Mouse (Mus musculus) CD4-positive, CD25-positive, alpha-beta regulatory T cell, adult 4 months (primary cell): ENCODE measurements around the gene Mrps12. TPM values are rescaled to one million over a fixed set of nuclear protein-coding genes. Genes with fewer than 3 reads are reported as not detected.
A peak's percentile ranks its signal among the peaks of the same experiment; 100 is the strongest.

ENCODE experiments used
- ATAC-seq: one replicate; pipeline ENCODE4 v1.8.0; 2017
- polyA plus RNA-seq, 2 experiments: library from polyadenylated mRNA; unstranded; fragments of 100-300 nt; shearing (Covaris generic); gene quantifications; one replicate each; pipeline ENCODE4 v1.2.1; 2017

The Mrps12 gene
- 10 to 100 TPM; 66.3 to 68.5 TPM for polyA plus RNA-seq

DNA sequence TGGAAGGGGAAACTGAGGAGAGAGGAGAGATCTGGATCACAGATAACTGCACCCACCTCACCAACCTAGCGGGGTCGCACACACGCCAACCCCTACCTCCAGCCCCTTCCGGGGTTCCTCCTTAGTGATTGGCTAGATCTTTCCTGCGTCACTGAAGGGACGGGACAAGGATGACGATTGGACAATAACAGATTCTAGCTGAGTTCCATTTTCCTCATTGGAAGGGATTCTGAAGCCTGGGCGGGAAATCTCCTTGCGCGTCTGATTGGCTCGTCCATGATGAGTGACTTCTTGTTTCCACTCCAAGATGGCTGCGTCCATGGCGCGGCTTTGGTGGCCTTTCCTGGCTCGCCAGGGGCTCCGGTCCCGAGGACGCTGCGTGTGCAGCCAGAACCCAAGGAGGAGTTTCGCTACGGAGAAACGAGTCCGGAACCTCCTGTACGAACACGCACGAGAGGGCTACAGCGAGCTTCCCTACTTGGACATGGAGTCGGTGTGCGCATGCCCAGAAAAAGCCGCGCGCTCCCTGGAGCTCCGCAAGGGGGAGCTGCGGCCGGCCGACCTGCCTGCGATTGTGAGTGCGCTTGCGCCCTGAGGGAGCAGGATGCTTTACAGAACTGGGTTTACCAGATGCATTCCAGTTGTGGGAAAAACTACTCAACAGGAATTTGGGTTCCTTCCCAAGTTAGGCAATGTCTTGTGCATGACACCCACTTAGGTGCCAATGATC, at the start of gene Mrps12, which contains the start of gene Sars2:
Gene Mrps12, minus strand, starts transcription at position 112 of the 730 bp plus-strand sequence.
Gene Sars2, plus strand, starts transcription at position 284 of the 730 bp plus-strand sequence.
- ATAC-seq, result peak; percentile 97

DNA sequence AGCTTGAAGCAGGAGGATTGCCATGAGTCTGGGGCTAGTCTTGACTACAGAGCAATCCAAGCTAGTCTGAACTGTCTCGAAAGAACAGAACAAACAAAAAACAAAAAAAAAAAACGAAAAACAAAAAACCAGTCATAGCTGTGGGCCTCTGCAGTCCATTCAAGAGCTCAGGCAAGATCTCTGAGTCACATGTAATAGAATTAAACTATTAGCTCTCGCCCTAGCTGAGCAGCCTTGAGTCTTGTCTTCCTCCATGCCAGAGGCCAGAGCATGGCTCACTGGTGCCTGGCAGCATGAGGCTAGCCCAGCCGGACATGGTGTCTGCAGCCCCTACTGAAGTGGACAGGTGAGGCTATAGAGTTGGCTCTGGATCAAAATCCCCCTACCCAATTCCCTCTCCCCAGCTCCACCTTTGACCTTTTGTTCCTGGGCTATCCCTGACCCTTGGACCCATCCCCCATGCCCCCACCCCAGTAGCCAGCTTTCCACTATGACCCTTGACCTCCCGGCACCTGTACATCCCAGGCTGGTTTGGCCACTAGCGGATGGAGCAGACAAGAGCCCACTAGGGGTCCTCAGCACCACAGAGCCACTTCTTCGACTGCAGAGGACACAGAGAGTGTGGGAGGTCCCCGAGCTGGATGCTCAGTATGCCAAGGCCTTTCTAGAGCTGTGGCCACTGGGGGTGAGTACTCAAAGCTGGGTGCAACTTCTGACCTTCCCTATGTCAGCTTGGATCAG, 48.6 kb upstream of the Mrps12 start:
- no peak for ATAC-seq

DNA sequence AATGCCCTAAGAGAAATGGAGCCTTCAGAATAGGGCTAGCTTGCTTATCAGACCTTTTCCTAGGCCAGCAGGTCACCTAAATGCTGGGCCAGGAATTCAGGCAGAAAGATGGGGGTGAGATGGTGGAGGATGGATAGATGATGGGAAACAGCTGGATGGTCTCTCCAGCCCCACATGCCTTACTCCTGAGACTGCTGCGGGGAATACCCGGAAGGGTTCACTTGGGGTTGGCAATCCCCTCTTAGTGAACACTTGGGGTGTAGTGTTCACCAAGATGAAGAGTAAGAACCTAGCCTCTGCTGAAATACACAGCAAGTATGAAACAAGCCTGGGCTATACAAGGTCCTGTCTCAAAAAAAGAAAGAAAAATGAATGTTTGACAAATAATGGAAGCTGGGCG, 47.6 kb upstream of the Mrps12 start:
- no peak for ATAC-seq

DNA sequence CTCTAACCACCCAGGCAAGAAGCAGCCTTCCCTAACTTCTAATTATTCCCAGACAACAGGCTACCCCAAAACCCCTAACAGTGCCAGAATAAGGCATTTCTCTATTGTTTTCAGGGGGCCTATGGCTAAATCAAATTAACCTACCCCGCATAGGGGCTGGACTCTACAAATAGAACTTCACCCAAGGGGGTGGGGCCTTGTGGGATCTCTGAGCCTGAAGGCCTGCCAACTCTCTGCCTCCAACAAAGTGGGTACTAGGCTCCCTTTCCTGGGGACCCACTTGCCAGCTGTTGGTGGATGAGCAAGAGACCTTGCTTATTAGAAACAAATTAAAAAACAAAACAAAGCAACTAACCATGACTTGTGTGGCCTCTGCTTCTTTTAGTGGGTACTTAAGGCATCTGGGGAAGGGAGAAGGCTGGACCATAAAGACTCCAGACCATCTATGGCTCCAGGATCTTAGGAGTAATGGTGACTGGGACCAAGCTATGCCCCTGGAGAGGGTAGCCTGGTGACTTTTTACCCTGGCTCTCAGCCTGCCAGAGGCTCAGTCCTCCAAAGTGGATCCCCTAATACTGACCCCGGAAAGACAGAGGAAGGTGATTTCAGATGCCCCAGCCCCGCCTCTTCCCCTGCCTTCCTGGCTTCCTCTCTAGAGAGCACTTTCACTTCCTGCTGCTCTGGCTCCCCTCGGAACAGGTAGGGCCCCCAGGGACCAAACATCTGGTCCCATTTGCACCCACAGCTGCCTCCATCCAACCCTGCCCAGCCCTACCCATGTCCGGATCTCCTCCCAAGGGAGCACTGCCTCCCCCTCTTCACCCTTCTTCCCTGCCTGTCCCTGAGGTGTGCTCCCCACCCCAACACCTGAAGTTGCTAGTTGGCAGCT, 46.9 kb upstream of the Mrps12 start, which contains the start of gene Rinl:
Gene Rinl, plus strand, starts transcription at position 663 of the 889 bp plus-strand sequence.
- ATAC-seq, result peak; percentile 83

DNA sequence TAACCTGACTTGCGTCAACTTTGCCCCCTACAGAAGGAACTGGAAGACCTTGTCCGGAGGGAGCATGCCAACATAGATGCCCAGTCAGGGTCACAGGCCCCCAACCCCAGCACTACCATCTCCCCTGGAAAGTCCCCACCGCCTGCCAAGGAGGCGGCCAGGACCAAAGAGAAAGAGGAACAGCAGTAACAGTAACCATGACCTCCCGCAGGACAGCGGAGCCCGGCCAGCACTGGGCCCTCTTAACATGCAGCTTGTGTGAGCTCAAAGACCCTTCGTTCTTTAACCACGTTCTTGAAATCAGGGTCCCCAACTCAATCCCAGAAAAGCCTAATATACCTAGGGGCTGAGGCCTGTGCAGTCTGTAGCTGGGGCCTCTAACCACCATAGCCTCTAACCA, 46.3 kb upstream of the Mrps12 start:
- ATAC-seq, result no peak

DNA sequence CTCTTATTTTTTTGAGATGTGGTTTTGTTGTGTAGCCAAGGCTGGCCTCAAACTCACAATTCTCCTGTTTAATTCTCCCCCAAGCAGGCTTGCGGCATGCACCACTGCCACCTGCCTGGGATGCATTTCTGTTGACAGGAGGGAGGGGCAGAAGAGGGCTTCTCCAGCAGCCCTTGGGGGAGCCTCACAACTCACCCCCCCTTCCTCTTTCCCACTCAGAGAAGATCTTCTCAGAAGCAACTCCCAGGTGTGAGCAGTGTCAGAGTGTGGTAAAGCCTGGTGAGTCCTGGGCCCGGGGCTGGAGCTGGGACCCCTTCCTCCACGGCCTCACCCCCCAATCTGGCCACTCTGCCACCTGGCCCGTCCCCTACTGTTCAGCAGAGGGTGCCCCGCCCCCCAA, 43.5 kb upstream of the Mrps12 start:
- ATAC-seq, result no peak

DNA sequence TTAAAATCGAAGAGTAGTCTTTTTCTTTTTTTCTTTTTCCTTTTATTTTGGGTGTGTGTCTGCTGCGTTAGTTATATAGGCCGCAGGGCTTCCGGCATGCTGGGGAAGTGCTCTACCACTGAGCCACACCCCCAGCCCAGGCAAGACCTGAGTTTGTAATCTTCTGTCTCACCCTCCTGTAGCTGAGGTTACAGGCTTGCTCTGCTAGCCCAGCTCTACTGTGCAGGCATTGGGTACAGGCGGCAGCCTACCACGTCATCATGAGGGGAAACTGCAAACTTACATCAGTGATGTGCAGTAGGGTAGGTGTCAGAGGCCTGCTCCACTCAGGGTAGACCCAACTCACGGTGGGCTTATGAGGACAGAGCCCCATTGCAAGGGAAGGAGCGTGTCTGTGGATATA, 39.6 kb upstream of the Mrps12 start:
- ATAC-seq, result peak; percentile 90

DNA sequence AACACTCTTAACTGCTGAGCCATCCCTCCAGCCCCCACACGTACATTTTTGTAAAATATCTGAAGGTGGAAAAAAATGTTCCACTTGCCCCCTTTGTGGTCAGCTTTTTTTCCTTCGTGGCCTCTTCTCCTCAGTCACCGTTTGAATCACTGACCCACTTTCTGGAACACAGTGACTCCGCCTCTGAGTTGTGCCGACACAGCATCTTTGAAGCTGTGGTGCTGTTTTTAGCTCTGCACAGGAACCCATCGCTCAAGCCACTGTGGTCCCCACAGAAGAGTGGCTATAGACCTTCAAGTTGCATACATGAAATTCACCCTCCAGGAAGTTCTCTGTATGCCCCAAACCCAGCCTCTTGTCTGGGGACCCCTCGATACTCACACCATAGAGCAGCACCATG, 39.2 kb upstream of the Mrps12 start:
- peak; percentile 49 for ATAC-seq

DNA sequence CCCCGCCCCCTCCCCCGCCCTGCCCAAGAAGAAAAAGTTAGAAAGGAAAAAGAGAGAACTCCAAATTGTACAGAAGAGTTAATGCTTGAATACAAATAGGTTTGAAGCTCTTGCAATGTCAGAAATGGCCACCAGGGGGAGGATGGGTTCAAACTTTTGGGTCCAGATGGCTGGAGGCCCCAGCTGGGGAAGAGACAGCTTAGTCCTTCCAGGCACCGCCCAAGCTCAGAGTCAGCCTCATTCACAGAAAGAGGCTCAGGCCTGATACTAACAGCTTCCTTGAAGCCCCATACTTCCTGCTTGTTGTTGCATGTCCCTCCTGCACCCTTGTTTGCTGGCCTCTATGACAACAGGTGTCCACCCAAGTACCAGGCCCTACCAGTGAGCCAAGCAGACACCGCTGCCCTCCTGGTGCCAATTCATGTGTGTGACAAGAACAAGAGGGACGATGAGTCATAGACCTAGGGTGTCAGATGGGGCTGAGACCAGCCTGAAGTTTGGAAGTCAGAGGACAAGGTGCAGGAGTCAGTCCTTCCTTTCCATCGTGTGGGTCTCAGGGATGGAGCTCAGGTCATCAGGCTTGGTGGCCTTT, 38.5 kb upstream of the Mrps12 start:
- peak; percentile 40 for ATAC-seq

DNA sequence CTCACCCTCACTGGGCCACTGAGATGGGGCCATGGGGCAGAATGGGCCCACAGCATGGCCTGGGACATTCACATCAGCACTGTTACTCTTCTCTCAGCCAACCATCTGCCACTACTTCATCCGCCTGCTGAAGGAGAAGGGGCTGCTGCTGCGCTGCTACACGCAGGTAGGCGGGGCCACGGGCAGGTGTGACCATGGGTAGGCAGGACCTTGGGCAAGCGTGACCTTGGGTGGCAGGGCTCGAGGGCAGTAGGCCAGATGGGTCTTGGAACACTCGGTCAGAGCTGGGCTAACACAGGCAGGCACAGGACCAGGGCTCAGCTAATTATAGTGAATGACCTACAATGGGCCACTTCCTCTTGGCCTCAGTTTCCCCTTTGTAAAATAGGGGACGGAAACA, 37.2 kb upstream of the Mrps12 start:
- no peak for ATAC-seq

DNA sequence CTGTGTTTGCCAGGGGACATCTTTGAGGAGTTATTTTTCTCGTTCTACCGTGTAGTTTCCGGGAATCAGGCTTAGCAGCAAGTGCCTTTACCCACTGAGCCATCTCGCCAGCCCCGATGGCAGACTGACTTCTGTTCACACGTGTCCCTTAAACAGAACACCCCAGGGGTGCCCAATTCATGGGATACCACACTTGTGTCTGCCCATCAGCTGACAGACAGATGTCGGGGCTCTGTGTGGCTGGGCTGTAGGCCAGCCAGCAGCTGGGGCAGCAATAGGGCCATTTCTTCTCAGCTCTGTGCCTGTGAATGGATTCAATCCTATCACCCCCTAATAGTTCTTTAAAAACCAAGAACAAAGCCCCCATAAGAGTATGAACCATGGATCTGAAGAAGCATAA, 33.5 kb upstream of the Mrps12 start:
- no peak for ATAC-seq

DNA sequence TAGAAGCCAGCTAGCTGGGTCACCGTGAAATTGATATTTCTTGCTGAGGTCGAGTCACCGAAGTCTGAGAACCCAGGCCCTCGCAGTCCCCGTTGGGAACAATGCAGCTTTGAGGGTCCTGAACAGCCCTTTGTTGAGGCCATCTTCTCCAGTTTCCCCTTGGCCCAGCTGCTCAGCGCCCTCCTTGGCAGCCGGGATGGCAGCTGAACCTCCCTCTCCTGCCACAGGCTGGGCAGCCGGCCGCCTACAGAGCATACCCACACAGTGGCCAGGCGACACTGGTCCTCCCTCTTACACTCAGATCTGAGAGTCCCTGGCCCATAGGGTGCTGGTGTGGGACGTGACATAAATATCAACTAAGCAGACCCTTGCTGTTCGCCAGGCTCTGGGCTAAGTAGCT, 32.5 kb upstream of the Mrps12 start:
- ATAC-seq, result no peak

DNA sequence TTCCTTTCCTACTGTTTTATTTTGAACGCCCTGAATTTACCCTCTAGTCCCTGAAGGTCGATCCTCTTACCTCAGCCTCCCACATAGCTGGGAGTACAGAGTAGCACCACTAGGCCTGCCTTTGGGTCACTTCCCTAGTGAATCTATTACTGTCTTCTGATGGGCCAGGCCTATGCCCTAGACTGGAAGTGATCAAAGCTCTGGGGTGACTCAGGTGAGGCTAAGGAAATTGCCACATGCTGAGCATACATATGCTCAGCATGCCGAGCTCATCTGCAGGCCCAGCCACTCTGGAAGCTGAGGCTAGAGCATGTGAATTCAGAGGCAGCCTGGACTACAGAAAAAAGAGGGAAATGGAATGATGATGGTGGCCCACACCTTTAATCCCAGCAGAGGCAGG, 31.5 kb upstream of the Mrps12 start:
- ATAC-seq, result no peak

DNA sequence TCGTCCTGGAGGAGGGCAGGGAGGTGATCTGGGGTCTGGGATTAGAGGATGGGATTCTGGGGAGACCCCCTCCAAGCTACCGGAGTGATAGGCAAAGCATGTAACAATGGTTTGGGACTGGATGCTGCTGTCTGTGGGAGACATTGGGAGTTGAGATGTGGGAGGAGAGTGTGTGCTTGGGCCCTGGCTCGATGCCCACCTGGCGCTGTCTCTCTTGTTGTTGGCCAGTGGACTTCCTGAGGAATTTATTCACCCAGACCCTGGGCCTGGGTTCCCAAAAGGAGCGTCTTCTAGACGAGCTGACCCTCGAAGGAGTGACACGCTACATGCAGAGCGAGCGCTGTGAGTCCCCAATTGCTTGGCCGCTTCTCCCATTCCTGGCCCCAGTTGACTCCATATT, 30.2 kb upstream of the Mrps12 start:
- ATAC-seq, result no peak

DNA sequence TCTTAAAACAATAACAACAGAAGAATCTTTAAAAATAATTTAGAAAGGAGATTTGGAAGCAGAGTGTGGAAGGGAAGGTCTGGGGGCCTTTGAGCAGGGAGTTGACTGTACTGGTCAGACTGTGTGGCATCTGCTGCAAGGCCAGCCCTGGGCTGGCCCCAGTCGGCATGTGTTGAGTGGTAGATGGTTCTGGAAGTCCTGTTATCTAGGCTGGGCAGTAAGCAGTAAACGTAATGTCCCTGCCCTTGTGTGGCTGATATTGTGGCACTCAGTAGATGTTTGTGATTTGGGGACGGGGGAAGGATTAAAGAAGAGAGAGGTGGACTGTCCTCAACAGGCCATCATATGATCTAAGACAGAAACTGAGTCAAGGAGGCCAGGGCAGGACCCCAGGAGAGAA, 28.7 kb upstream of the Mrps12 start:
- ATAC-seq, result no peak

DNA sequence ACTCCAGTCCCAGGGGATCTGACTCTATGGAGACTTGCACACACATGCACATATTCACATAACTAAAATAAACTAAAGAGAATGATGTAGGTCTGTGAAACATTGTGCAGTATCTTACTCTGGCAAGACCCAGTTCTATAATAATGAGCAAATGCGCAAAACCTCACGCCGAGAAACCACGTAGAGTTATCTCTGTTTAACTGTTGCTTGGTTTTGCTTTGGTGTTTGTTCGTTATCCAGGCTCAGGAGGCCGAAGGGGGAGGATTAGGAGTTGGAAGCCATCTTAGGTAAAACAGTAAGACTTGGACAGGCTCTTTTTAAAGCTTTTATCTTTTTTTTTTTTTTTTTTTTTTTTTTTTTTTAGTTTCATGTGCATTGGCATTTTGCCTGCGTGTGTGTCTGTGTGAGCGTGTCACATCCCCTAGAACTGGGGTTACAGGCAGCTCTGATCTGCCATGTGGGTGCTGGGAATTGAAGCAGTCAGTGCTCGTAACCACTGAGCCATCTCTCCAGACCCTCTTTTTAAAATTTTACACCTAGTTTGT, 27.9 kb upstream of the Mrps12 start:
- ATAC-seq, result no peak

DNA sequence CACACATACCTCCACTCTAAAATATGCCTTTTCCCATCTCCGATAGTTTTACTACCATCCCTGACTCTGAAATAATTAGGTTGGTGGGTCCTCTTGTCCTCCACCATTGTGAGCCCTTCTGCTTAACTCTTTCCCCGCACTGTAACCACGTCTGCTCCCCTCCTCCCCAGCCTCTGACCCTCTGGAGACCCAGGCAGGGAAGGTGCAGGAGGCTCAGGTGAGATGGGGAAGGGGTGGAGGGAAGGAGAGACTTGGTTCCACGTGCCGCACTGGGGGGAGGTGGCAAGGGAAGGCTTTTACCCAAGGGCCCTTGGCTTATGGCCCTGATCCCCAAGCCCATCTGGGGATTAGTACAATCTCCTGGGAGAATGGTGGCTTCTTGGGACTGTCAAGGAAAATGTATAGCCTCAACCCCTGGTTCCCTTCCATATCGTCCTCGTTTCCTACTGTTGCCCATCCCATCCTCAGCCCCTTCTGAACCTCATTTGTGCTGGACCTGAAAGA, 25.9 kb upstream of the Mrps12 start, which contains the start of gene Nfkbib:
Gene Nfkbib, minus strand, starts transcription at position 51 of the 504 bp plus-strand sequence.
- ATAC-seq, result no peak

DNA sequence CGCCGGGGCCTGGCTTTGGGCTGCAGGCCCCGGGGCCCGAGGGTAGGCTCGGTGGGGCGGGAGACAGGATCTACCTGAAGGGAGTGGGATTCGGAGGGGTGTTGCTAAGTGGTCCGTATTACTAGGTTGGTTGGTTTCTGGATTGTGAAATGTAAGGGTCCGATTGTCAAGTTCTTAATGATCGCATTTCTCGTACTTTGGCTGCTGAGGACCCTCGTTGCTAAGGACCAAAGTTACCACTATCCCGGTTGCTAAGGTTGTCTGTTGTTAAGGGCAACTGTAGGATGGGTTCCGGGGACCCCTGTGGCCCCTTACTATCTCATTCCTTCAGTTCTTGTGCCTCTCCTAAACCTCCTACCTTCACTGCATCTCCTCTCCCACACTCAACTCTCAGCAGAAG, 25.3 kb upstream of the Mrps12 start:
- no peak for ATAC-seq

DNA sequence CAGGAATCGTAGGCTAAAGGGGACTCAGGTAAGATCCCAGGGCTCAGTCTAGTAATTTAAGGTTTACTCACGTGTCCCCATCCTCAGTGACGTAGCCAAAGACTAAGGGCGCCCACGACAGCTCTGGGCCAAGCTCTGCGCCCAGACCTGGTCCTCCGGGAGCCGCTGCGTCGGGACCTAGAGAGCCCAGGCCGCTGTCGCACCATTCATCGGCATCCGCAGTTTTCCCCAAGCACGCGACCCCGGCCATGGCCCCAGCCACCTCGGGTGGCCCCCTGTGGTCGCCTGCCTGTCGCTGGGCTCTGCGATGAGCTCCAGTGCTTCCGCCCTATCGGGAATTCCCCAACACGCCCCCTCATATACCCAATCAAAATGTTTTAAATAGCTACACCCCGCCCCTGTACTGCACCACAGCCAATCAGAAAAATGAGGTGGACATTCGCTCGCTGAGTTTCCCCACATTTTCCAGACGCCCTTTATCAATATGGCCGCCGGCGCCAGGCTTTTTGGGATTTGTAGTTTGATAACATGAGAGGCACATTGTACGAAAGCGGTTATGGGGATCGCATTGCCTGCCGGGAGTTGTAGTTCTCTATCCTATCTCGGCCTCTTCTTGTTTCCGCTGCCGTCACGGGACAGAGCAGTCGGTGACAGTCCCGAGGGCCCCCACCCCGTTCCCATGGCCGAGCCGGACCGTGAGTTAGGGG, 24.7 kb upstream of the Mrps12 start, which contains the start of gene Sirt2:
Gene Sirt2, plus strand, starts transcription at position 563 of the 707 bp plus-strand sequence.
- ATAC-seq, result peak; percentile 95

DNA sequence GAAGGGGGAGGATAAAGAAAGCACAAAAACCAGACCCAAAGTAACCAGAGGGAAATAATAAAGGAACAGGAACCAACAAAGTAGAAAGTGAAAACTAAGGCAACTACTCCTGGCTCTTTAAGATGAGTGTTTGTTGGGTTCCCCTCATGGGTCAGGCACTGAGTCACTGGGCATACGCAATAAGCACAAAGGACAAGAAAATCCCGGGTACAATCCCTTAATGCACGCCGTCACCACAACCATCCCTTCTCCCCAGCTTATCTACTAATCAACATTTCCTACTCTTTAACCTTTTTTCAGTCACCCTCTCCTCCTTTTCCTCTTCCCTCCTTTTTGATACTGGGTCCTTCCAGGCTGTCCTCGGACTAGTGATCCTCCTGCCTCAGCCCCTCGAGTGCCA, 23.6 kb upstream of the Mrps12 start:
- no peak for ATAC-seq

DNA sequence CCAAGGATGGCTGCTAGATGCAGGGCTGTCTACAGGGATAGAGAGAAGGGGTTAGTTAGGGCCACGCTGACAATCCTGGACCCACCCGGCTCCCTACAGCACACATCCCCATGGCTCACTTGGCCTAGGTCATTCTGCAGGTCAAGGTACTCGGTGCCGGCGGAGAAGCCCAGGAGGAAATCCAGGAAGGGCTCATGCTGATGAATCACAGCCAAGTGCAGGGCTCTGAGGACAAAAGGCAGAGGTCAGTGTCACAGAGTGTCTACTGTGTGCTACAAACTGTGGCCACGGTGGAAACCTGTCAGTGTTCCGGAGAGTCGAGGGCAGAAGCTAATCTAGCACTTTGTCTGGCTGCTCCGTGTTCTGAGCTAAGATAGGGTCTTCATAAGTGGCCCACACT, 20.3 kb upstream of the Mrps12 start:
- ATAC-seq, result no peak
